Mouse (Mus musculus) spleen, adult 2 months (tissue): ENCODE data around the gene Smurf2. TPM values are rescaled to one million over a fixed set of nuclear protein-coding genes. Genes with fewer than 3 reads are reported as not detected.
"Not testable (repeated sequence)": the region's sequence is repeated elsewhere in the genome, so short reads cannot be mapped to it uniquely, and the experiment has no call there.

Experiments used
- DNase-seq, 2 experiments: peaks; one replicate each; pipeline versions ENCODE4 v3.0.0 to v3.0.0-alpha.2; 2012 to 2021; ENCODE audit warnings: low spot score in 2 of 2, low read depth in 1 of 2
- H3K27ac ChIP-seq: fragments of 200-500 bp; 2 replicates; pipeline ENCODE4 v1.5.1; 2012; ENCODE audit warnings: low read length, inconsistent platforms; ENCODE audit not compliant: insufficient read depth
- H3K27me3 ChIP-seq: fragments of 200-500 bp; 2 replicates; pipeline ENCODE4 v1.6.1; 2012; ENCODE audit warnings: mild to moderate bottlenecking, moderate library complexity, low read length, inconsistent platforms; ENCODE audit not compliant: control insufficient read depth, insufficient read depth
- H3K36me3 ChIP-seq: fragments of 200-500 bp; 2 replicates; pipeline ENCODE4 v1.6.1; 2012; ENCODE audit warnings: mild to moderate bottlenecking, low read length, inconsistent platforms; ENCODE audit not compliant: control insufficient read depth, insufficient read depth
- H3K4me1 ChIP-seq: fragments of 200-500 bp; 2 replicates; pipeline ENCODE4 v1.6.1; 2011; ENCODE audit warnings: inconsistent platforms; ENCODE audit not compliant: control insufficient read depth, insufficient read depth, insufficient read length
- H3K4me3 ChIP-seq: fragments of 200-500 bp; 2 replicates; pipeline ENCODE4 v1.5.1; 2011; ENCODE audit warnings: mild to moderate bottlenecking, inconsistent platforms; ENCODE audit not compliant: insufficient read depth, insufficient read length; ENCODE audit errors: extremely low read depth
- CTCF ChIP-seq: fragments of 200-500 bp; IDR thresholded peaks from 2 replicates; pipeline ENCODE4 v1.5.1; 2011; ENCODE audit warnings: mild to moderate bottlenecking, inconsistent platforms; ENCODE audit not compliant: insufficient read depth, insufficient read length, insufficient replicate concordance; ENCODE audit errors: extremely low read depth
- POLR2A ChIP-seq: fragments of 200-500 bp; IDR thresholded peaks from 2 replicates; pipeline ENCODE4 v1.6.1; 2011; ENCODE audit warnings: low read depth, low read length, inconsistent platforms
- WGBS: fragments of 180-500 bp; shearing (Covaris S2); methylation state at CpG from one replicate; pipeline ENCODE4 v1.1.7; 2018; 5-methylcytosine and 5-hydroxymethylcytosine counted together
- polyA plus RNA-seq: library from polyadenylated mRNA; depleted of rRNA; stranded (reverse); fragments of >200 nt; gene quantifications from 2 replicates; pipeline ENCODE4 v1.2.3, GENCODE M21; 2012

Smurf2 gene
- polyA plus RNA-seq, 1 experiment = 4.9 TPM

GRCm38 (mm10) chr11:106785043-106785442, 135.5 kb downstream of the Smurf2 start:
- peaks cover 45% of the 10 kb centered on the region for H3K36me3 ChIP-seq

GRCm38 (mm10) chr11:106784476-106784875, 136.0 kb downstream of the Smurf2 start:
- WGBS = 67% methylated on average over 2 of the region's 2 CpGs
- DNase-seq = no peak
- Histone ChIP-seq H3K27me3 (no peaks in the 10 kb centered on the region), H3K36me3 (peaks cover 45% of the 10 kb centered on the region), H3K27ac (no peak overlapping the region), H3K4me3 (no peak overlapping the region), H3K4me1 (no peaks in the 10 kb centered on the region; the same call in 1 of the 2 replicates)
- no peak for TF ChIP-seq CTCF
- no peak for TF ChIP-seq POLR2A

More at GRCm38 (mm10) chr11:106785043-106785442, 135.5 kb downstream of the Smurf2 start:
- no peak overlapping the region for H3K27ac ChIP-seq
- 58% methylated on average over 1 of the region's 1 CpGs for WGBS
- no peak overlapping the region for H3K4me3 ChIP-seq
- no peak for DNase-seq
- no peaks in the 10 kb centered on the region for H3K27me3 ChIP-seq
- TF ChIP-seq CTCF (no peak), POLR2A (no peak)
- H3K4me1 ChIP-seq = no peaks in the 10 kb centered on the region; the same call in 1 of the 2 replicates

- WGBS = 76% methylated on average over 9 of the region's 9 CpGs
- no peak for DNase-seq
Measured at GRCm38 (mm10) chr11:106782841-106783764, 137.4 kb downstream of the Smurf2 start.

GRCm38 (mm10) chr11:106782271-106782670, 138.2 kb downstream of the Smurf2 start:
- not testable (repeated sequence) for H3K27me3 ChIP-seq, DNase-seq, H3K4me3 ChIP-seq, H3K27ac ChIP-seq, H3K4me1 ChIP-seq
- WGBS = 90% methylated on average over 7 of the region's 7 CpGs
- H3K36me3 ChIP-seq = peaks cover 42% of the 10 kb centered on the region

More at GRCm38 (mm10) chr11:106782841-106783764, 137.4 kb downstream of the Smurf2 start:
- no peak for TF ChIP-seq POLR2A
- no peak for TF ChIP-seq CTCF
- Histone ChIP-seq H3K4me3 (no peak overlapping the region), H3K27me3 (no peaks in the 10 kb centered on the region), H3K36me3 (peaks cover 45% of the 10 kb centered on the region), H3K27ac (no peak overlapping the region), H3K4me1 (no peaks in the 10 kb centered on the region; the same call in 1 of the 2 replicates)

- WGBS = 89% methylated on average over 6 of the region's 6 CpGs
- Histone ChIP-seq H3K27me3 (no peaks in the 10 kb centered on the region), H3K27ac (no peak overlapping the region), H3K4me3 (no peak overlapping the region), H3K36me3 (peaks cover 38% of the 10 kb centered on the region), H3K4me1 (no peaks in the 10 kb centered on the region; the same call in 1 of the 2 replicates)
- no peak for TF ChIP-seq CTCF
- no peak for TF ChIP-seq POLR2A
- DNase-seq = no peak
Measured at GRCm38 (mm10) chr11:106780590-106781220, 139.8 kb downstream of the Smurf2 start.

- DNase-seq = no peak
- H3K27ac ChIP-seq = peak overlapping the region; percentile 82; the same call in 1 of the 2 replicates
- H3K36me3 ChIP-seq = peaks cover 35% of the 10 kb centered on the region
- 81% methylated on average over 4 of the region's 4 CpGs for WGBS
- no peak overlapping the region for H3K4me3 ChIP-seq
- TF ChIP-seq CTCF (no peak), POLR2A (no peak)
- no peaks in the 10 kb centered on the region for H3K27me3 ChIP-seq
- no peaks in the 10 kb centered on the region for H3K4me1 ChIP-seq
Measured at GRCm38 (mm10) chr11:106780089-106780425, 140.5 kb downstream of the Smurf2 start.
